Mouse (Mus musculus) heart, adult 2 months (tissue): ENCODE measurements around the gene Fads6.

ENCODE experiments used
- CTCF ChIP-seq: fragments of 200-600 bp; IDR thresholded peaks from 2 replicates; pipeline ENCODE4 v1.8.1; 2022; ENCODE audit warnings: antibody characterized with exemption, mild to moderate bottlenecking, moderate library complexity
- EP300 ChIP-seq: fragments of 200-500 bp; IDR thresholded peaks from 2 replicates; pipeline ENCODE4 v1.6.1; 2011; ENCODE audit warnings: low read depth, low read length, control low read depth; ENCODE audit not compliant: insufficient read depth
- POLR2A ChIP-seq: fragments of 200-500 bp; IDR thresholded peaks from 2 replicates; pipeline ENCODE4 v1.6.1; 2011; ENCODE audit warnings: mild to moderate bottlenecking, low read depth, low read length, control low read depth; ENCODE audit not compliant: insufficient read depth

DNA sequence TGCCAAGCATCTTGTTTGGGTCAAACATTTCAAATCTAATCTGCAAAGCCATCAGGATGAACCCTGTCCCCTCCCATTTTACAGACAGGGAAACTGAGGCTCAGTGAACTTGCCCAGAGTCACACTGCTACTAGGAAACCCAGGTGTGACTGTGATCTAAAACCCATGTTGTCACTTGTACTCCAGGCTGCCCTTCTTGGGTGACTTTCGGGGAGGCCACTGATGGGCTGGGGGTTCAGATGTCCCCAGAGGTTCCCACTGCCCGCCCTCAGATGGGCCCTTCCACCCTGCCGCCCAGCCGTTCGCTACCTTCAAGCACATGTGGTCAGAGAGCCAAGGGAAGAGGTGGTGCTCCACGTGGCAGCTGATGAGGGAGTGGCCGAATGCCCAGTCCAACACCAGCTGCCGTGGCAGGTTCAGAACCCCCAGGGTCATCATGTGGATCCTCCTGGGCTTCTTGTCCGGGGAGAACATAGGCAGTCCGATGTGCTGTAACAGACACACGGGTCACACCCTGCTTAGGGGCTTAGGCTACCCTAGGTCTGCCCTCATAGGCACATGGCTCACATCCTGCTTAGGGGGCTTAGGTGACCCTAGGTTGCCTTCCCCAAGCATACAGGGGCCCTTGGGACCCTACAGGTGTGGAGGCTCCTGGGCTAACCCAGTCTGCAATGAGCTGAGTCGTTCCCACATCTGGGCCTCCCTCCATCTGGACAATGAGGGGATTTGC, 13.4 kb downstream of the Fads6 start:
- TF ChIP-seq CTCF, result no peak
- no peak for TF ChIP-seq POLR2A
- TF ChIP-seq EP300, result no peak
